Mouse (Mus musculus): ENCODE measurements at regions not wholly inside any gene's neighbourhood (a gene's known extent, or its start where the extent isn't known, plus 50 kb on each side); places are given as distances from the start of the nearest gene placed in this dataset.

DNA sequence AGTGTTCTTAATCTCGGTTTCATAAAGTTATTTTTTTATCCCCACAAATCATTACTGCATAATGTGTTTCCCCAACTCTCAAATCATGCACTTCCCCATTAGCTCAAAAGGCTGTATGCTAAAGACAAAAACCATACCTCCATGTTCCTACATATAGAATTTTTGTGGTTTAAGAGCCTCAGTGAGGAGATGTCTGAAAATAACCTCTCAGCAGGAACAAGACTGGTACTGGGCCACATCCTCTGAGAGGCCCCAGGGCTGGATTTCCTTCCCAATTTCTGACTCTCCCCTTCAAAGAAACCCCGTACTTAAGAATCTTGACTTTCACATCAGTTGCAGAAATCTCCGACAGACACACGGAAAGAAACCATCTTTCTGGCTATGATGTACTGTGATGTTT, 580.7 kb upstream of the Nox3 start:
- TF ChIP-seq HCFC1 (IDR thresholded peaks at IDR 0.05; ENCODE audit: borderline replicate concordance, insufficient read depth, low read length) (no peak), ZNF384 (IDR thresholded peaks at IDR 0.05; ENCODE audit: low read depth, low read length) (no peak), ZC3H11A (IDR thresholded peaks at IDR 0.05; ENCODE audit: borderline replicate concordance, low read depth, low read length) (no peak)

Data from ES-E14 (cell line).